Mouse (Mus musculus): ENCODE measurements around the gene Gng13. TPM values are rescaled to one million over a fixed set of nuclear protein-coding genes. Genes with fewer than 3 reads are reported as not detected.

Gene Gng13
- polyA plus RNA-seq, 1 experiment: 335 TPM

Other genes with a start within 250 kb of the Gng13 start
- gene Sstr5, start 219.9 kb upstream of the Gng13 start, polyA plus RNA-seq (2012; rRNA removed): 0.08 and 0.11 TPM in 2 replicates
- gene Sox8, start 146.5 kb upstream of the Gng13 start, polyA plus RNA-seq (2012; rRNA removed): 41.2 and 43.2 TPM in 2 replicates
- 17.1 and 18.3 TPM in 2 replicates for gene Lmf1, start 138.1 kb upstream of the Gng13 start, polyA plus RNA-seq (2012; rRNA removed)
- 2.5 and 2.9 TPM in 2 replicates for gene Chtf18, start 10.2 kb downstream of the Gng13 start, polyA plus RNA-seq (2012; rRNA removed)
- gene Rpusd1, start 10.5 kb downstream of the Gng13 start, polyA plus RNA-seq (2012; rRNA removed): 98.8 and 117 TPM in 2 replicates
- 0.16 and 0.88 TPM in 2 replicates for gene Mslnl, start 18.9 kb downstream of the Gng13 start, polyA plus RNA-seq (2012; rRNA removed)
- 2.9 and 3.0 TPM in 2 replicates for gene Msln, start 37.2 kb downstream of the Gng13 start, polyA plus RNA-seq (2012; rRNA removed)
- 35.9 and 38.5 TPM in 2 replicates for gene Narfl, start 56.6 kb downstream of the Gng13 start, polyA plus RNA-seq (2012; rRNA removed)
- 223 and 246 TPM in 2 replicates for gene Haghl, start 68.5 kb downstream of the Gng13 start, polyA plus RNA-seq (2012; rRNA removed)
- gene Ccdc78, start 69.4 kb downstream of the Gng13 start, polyA plus RNA-seq (2012; rRNA removed): 0.06 and 0.08 TPM in 2 replicates
- gene Fam173a, start 75.7 kb downstream of the Gng13 start, polyA plus RNA-seq (2012; rRNA removed): 158 and 169 TPM in 2 replicates
- gene AC134908.4, start 78.5 kb downstream of the Gng13 start, polyA plus RNA-seq (2012; rRNA removed): 1.4 and 2.0 TPM in 2 replicates
- 159 and 186 TPM in 2 replicates for gene Metrn, start 80.0 kb downstream of the Gng13 start, polyA plus RNA-seq (2012; rRNA removed)
- gene Fbxl16, start 91.9 kb downstream of the Gng13 start, polyA plus RNA-seq (2012; rRNA removed): 604 and 691 TPM in 2 replicates
- gene Wdr24, start 106.5 kb downstream of the Gng13 start, polyA plus RNA-seq (2012; rRNA removed): 34.8 and 40.0 TPM in 2 replicates
- 65.0 and 65.6 TPM in 2 replicates for gene Jmjd8, start 111.7 kb downstream of the Gng13 start, polyA plus RNA-seq (2012; rRNA removed)
- 272 and 292 TPM in 2 replicates for gene Stub1, start 116.2 kb downstream of the Gng13 start, polyA plus RNA-seq (2012; rRNA removed)
- 106 and 111 TPM in 2 replicates for gene Rhbdl1, start 120.1 kb downstream of the Gng13 start, polyA plus RNA-seq (2012; rRNA removed)
- gene Gm20683, start 124.6 kb downstream of the Gng13 start, polyA plus RNA-seq (2012; rRNA removed): 41.5 and 43.1 TPM in 2 replicates
- 101 and 122 TPM in 2 replicates for gene Rhot2, start 127.7 kb downstream of the Gng13 start, polyA plus RNA-seq (2012; rRNA removed)
- gene Wdr90, start 144.3 kb downstream of the Gng13 start, polyA plus RNA-seq (2012; rRNA removed): 33.6 and 39.7 TPM in 2 replicates
- 28.8 and 34.5 TPM in 2 replicates for gene Mcrip2, start 151.6 kb downstream of the Gng13 start, polyA plus RNA-seq (2012; rRNA removed)
- 74.9 and 79.9 TPM in 2 replicates for gene Mettl26, start 157.9 kb downstream of the Gng13 start, polyA plus RNA-seq (2012; rRNA removed)
- 0.61 and 0.64 TPM in 2 replicates for gene Wfikkn1, start 163.7 kb downstream of the Gng13 start, polyA plus RNA-seq (2012; rRNA removed)
- 63.6 and 75.2 TPM in 2 replicates for gene Rab40c, start 202.6 kb downstream of the Gng13 start, polyA plus RNA-seq (2012; rRNA removed)
- gene Pigq, start 227.8 kb downstream of the Gng13 start, polyA plus RNA-seq (2012; rRNA removed): 141 and 146 TPM in 2 replicates
- 0.30 and 1.0 TPM in 2 replicates for gene Nhlrc4, start 227.8 kb downstream of the Gng13 start, polyA plus RNA-seq (2012; rRNA removed)
- 0.40 and 0.54 TPM in 2 replicates for gene A930017K11Rik, start 235.4 kb downstream of the Gng13 start, polyA plus RNA-seq (2012; rRNA removed)